Mouse (Mus musculus) right cerebral cortex, postnatal 25 days (tissue): ENCODE data around the gene Tirap.
A peak's percentile ranks its signal among the peaks of the same experiment; 100 is the strongest.

Source experiments
- DNase-seq: peaks from one replicate; pipeline ENCODE4 v3.0.0; 2022

Tirap gene

DNA sequence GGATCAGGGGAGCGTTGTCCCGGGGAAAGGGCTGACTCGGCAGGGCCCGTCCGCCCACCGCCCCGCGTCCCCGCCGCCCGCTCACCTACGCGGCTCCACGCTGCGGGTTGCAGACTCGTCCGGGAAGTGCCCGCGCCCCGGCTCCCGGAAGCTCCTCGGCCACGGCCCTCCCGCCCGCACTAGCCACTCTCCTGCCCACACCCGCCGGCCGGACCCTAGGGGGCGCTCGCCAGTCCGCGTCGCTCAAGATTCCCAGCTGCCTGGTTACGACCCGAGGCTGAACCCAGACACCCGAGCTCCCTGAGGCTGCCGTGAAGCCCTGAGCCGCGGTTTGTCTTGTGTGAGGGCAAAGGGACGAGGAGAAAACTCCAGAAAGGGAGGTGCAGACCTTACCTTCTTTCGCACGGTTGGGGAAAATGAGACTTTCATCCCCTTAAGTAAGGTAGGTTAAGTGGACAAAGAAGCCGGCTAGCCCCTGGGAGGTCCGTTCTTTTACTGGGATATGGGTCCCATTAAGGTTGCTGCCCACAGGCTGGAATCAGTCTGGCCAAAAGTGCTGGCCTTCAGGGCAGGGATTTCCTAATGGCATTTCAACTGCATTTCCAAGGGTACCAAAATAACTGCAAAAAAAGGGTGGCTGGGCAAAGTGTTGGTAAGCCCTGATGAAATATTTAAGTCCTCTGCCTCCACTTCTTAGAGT is at the start of gene Tirap, which contains the start of gene Srpr:
TSS of gene Tirap (minus strand) at position 520 of the 700 bp plus-strand sequence.
TSS of gene Srpr (plus strand) at position 404 of the 700 bp plus-strand sequence.
- DNase-seq, result peak; percentile 81

- DNase-seq, result no peak
Measured at GRCm38 (mm10) chr9:35249476-35249875, 49.4 kb upstream of the Tirap start.

DNA sequence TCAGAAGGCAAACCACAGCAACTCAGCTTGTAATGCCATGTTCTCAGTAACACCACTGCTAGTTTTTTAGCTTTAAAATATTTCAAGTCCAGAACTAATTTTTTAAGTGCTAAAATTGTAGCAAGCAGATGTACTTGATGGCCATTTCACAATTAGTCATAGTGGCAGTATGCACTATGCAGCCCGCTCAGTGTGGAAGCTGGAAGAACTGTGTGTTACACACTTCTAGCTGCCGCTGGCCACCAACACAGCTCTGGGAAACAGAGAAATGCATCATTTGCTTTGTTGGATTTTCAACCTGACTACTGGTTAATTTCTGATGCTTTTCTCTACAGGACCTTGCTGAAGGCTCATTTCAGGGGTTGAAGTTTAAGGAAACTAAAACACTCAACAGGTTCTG is 47.3 kb upstream of the Tirap start:
- DNase-seq, result no peak

GRCm38 (mm10) chr9:35239734-35240133 is 39.6 kb upstream of the Tirap start:
- DNase-seq, result no peak

GRCm38 (mm10) chr9:35238915-35239571 is 39.0 kb upstream of the Tirap start:
- no peak for DNase-seq

DNA sequence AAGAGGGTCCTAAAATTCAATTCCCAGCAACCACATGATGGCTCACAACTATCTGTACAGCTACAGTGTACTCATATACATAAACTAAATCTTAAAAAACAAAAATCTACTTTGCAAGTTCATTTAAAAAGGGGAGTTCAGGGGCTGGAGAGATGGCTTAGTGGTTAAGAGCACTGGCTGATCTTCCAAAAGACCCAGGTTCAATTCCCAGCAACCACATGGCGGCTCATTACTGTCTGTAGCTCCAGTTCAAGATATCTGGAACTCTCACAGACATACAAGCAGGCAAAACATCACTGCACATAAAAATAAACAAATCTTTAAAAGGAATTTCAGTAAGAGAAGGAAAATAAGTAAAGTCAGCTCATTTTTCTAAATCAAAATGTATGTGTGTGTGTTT is 38.3 kb upstream of the Tirap start:
- DNase-seq, result no peak

DNA sequence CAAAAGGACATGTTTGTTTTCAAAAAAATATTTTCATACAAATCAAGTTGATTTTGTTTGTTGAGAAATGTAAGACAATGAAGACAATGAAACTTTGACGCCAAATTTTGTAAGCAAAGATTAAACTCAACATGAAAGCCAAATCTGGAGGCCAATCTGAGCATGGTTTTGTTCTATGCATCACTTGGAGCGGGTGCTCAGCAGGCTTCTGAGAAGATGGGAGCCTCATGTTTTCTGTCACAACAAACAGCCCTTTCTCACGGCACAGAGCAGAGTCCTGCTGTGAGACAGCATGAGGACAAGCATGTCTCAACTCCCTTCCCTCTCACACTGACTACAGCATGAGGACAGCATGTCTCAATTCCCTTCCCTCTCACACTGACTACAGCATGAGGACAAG is 35.9 kb upstream of the Tirap start:
- no peak for DNase-seq

DNA sequence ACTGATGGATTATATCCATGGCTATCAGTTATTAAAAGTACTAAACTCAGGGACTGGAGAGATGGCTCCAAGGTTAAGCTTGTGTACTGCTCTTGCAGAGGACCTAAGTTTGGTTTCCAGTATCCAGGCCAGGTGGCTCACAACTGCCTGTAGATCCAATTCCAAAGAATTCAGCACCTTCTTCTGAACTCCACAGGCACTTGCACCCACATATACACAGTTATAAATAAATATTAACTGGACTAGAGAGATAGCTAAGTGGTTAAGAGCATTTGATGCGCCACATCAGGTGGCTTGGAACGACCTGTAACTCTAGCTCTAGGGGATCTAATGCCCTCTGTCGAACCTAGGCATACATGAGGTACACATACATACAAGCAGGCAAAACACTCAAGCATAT is 28.6 kb upstream of the Tirap start:
- no peak for DNase-seq

- no peak for DNase-seq
Measured at GRCm38 (mm10) chr9:35223466-35223865, 23.4 kb upstream of the Tirap start.

- no peak for DNase-seq
Measured at GRCm38 (mm10) chr9:35217963-35218362, 17.9 kb upstream of the Tirap start.

GRCm38 (mm10) chr9:35211573-35212511 is 11.8 kb upstream of the Tirap start:
- no peak for DNase-seq

GRCm38 (mm10) chr9:35210542-35211474 is 10.7 kb upstream of the Tirap start, which contains the start of gene Foxred1:
Gene Foxred1, minus strand, starts transcription at chr9:35211055.
- DNase-seq, result peak; percentile 99

DNA sequence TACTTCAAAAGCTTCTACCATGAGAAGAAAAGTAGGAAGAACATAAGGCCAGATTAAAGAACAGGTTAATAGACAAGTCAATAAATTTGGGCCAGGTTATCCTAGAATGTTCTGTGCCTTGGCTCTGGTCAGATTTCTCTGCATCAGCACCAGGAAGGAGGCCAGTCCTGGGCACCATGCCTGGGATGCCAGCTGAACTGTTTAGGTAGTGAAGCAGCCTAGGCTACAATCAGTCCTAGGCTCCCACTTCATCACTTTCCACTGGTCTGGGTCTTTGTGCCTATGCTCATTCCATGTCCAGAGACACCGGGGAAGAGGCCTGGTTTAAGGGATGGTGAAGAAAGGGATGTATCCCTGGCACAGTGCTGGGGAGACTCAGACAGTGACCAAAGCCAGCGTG is 4.3 kb upstream of the Tirap start:
- DNase-seq, result no peak

- DNase-seq, result no peak
Measured at GRCm38 (mm10) chr9:35203536-35203935, 3.4 kb upstream of the Tirap start.

DNA sequence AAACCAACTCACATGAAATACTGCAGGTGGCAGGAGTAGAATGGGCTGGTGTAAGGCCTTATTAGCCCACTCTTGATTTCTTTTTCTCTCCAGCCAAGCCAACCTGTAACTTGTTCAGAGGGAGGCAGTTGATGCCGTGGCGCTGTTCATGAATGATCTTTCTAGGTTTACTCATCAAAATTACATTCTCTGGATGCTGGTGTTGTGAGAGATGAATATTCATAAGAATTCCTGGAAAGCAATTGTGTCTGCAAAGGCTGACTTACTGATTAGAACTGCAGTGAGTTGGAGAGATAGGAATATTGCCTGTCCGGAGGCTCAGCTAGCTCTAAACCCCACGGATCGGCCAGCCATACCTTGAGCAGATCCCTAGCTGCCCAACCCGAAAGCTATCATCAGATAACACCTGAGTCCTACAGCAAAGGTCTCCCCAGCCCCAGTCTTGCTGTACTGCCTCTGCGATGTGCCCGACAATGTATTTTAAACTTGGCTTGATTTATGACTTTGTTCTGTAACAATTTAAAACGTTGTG is 504 bp upstream of the Tirap start:
- DNase-seq, result no peak

DNA sequence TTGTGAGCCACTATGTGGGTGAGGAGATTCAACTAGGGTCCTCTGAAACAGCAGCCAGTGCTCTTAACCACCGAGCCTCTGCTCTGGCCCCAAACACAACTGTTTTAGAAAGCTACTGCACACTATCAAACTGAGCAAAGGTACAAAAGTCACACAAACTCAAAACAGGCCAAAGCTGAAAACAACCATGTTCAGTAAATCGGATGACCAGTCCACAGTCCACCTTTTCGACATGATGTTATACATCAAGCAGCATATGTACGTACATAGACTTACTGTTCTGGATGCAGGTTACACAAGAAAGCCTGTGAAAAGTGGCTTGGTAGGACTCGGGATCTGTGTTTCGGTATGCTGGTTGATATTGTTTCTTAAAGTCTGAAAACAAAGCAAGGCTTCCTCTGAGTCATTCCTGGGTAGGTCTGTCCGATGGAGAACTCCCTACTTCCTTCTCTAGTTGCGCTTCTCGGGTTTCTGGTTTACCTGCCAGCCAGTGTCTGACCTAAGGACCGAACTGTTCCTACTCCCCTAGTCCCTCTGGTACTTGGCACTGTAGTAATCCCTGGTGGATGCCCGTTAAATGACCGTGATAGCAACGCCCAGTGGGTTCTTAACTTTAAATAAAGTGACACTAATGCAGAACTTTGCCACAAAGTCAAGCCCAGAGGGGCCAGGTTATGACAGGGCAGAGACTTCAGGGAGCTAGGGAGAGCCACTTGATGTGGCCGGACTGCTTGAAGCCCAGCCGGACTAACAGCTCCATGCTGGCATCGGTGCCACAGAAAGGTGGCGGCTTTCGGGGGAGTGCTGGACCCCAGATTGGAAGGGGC is 933 bp downstream of the Tirap start:
- DNase-seq, result no peak

GRCm38 (mm10) chr9:35198351-35198750 is 1.7 kb downstream of the Tirap start:
- DNase-seq, result no peak

- no peak for DNase-seq
Measured at GRCm38 (mm10) chr9:35197625-35198024, 2.5 kb downstream of the Tirap start.

DNA sequence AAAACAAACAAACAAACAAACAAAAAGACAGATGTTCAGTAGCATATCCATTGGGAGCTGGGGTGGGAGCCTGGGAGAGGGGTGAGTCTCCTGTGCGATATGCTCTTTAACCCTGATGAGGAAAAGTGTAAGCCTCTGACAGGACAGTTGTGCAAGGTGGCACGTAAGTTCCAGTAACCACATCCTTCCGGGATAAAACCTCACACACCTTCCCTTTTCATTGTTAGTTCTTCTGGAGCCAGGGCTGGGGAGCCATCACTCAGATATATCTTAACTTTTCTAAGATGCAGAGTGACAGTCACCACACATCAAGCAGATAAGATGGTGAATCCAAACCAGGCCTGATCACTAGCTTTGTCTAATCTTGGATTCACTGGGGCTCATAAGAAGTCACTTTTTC is 6.0 kb downstream of the Tirap start:
- DNase-seq, result no peak

GRCm38 (mm10) chr9:35192983-35193542 is 7.0 kb downstream of the Tirap start:
- no peak for DNase-seq

DNA sequence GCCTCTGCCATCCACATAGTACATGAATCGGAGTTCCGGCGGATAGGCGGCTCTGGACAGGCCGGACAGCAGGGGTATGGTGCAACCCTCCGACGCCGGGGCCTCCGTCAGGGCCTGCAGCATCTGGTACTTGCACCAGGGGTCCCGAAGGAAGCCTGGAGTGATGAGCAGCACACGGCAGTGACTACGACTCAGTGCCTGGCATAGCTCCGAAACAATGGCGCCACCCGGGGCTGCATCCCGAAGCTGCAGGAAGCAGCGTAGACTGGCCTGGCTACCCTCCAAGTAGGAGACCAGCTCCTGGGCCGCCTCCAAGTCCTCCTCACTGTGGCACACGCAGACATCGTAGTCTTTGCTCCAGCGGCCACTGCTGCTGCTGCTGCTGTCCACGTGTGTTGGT is 11.4 kb downstream of the Tirap start:
- DNase-seq, result peak; percentile 23
